Mouse (Mus musculus) ES-E14 (cell line): ENCODE measurements at regions not wholly inside any gene's neighbourhood (a gene's known extent, or its start where the extent isn't known, plus 50 kb on each side); places are given as distances from the start of the nearest gene placed in this dataset.

Source experiments
- DNase-seq: peaks from one replicate; pipeline ENCODE4 v3.0.0-alpha.2; 2013; ENCODE audit warnings: low read depth, low spot score
- H3K27ac ChIP-seq: 2 replicates; pipeline ENCODE4 v1.5.1; 2012; ENCODE audit warnings: low read depth, mild to moderate bottlenecking, low read length, moderate library complexity, mixed read lengths; ENCODE audit not compliant: poor library complexity, insufficient read depth, severe bottlenecking
- H3K36me3 ChIP-seq: 2 replicates; pipeline ENCODE4 v1.6.1; 2012; ENCODE audit warnings: mild to moderate bottlenecking, low read length, moderate library complexity, mixed read lengths; ENCODE audit not compliant: control insufficient read depth, poor library complexity, insufficient read depth, severe bottlenecking
- H3K4me1 ChIP-seq, 2 experiments: fragments of 150-350 bp in 1 of 2; sonication (generic) in 1 of 2; 2 replicates each; pipeline ENCODE4 v1.6.1; 2012; ENCODE audit warnings: low read length in 2 of 2, mild to moderate bottlenecking in 1 of 2, mixed read lengths in 1 of 2; ENCODE audit not compliant: control insufficient read depth in 2 of 2, insufficient read depth in 2 of 2, poor library complexity in 1 of 2
- H3K4me3 ChIP-seq, 2 experiments: fragments of 150-350 bp in 1 of 2; sonication (generic) in 1 of 2; 2 replicates each; pipeline ENCODE4 v1.5.1; 2012; ENCODE audit warnings: low read length in 2 of 2, low read depth in 1 of 2, mild to moderate bottlenecking in 1 of 2, mixed read lengths in 1 of 2; ENCODE audit not compliant: insufficient read depth in 1 of 2, poor library complexity in 1 of 2, severe bottlenecking in 1 of 2
- H3K9ac ChIP-seq: 2 replicates; pipeline ENCODE4 v1.6.1; 2012; ENCODE audit warnings: low read depth, mild to moderate bottlenecking, low read length, mixed read lengths; ENCODE audit not compliant: poor library complexity, insufficient read depth, severe bottlenecking
- H3K9me3 ChIP-seq: fragments of 150-350 bp; sonication (generic); 2 replicates; pipeline ENCODE4 v1.6.1; 2012; ENCODE audit warnings: low read depth, mild to moderate bottlenecking, low read length; ENCODE audit not compliant: control insufficient read depth, insufficient read depth
- CHD2 ChIP-seq: IDR thresholded peaks from 2 replicates; pipeline ENCODE4 v1.6.1; 2014; ENCODE audit warnings: mild to moderate bottlenecking, low read depth, low read length, inconsistent platforms
- HCFC1 ChIP-seq: IDR thresholded peaks from 2 replicates; pipeline ENCODE4 v1.6.1; 2012; ENCODE audit warnings: low read length, inconsistent platforms, borderline replicate concordance; ENCODE audit not compliant: insufficient read depth
- MAFK ChIP-seq: IDR thresholded peaks from 2 replicates; pipeline ENCODE4 v1.6.1; 2014; ENCODE audit warnings: mild to moderate bottlenecking, low read depth, low read length, inconsistent platforms; ENCODE audit not compliant: insufficient read depth
- ZC3H11A ChIP-seq: IDR thresholded peaks from 2 replicates; pipeline ENCODE4 v1.6.1; 2012; ENCODE audit warnings: low read depth, mild to moderate bottlenecking, inconsistent platforms, low read length, borderline replicate concordance
- ZNF384 ChIP-seq: IDR thresholded peaks from 2 replicates; pipeline ENCODE4 v1.6.1; 2012; ENCODE audit warnings: low read depth, low read length, inconsistent platforms
- in situ Hi-C, 2 experiments: fragments of 600-800 bp; cut with MboI; formaldehyde crosslinking; loops; one replicate each; pipeline ENCODE4 v1.15.1; 2025; ENCODE audit warnings: low sequenced_read_pairs in 2 of 2, inconsistent platforms in 1 of 2; ENCODE audit not compliant: unreplicated experiment in 2 of 2

- no peak for TF ChIP-seq CHD2
- Histone ChIP-seq H3K9me3 (0 out of 2 replicates have a peak, but pooled peaks cover 2% of the 10 kb centered on the region), H3K4me1 (peaks cover 6 to 13% of the 10 kb centered on the region in 2 experiments), H3K27ac (no peak overlapping the region), H3K4me3 (no peak overlapping the region), H3K9ac (no peak overlapping the region), H3K36me3 (no peaks in the 10 kb centered on the region)
- in situ Hi-C loops, result no loop called here
- DNase-seq, result no peak
Measured at GRCm38 (mm10) chr1:154096911-154097310, 104.1 kb upstream of the Zfp648 start.

- Histone ChIP-seq H3K4me1 (peaks cover 6 to 13% of the 10 kb centered on the region in 2 experiments), H3K36me3 (no peaks in the 10 kb centered on the region), H3K4me3 (no peak overlapping the region), H3K9ac (no peak overlapping the region), H3K9me3 (0 out of 2 replicates have a peak, but pooled peaks cover 2% of the 10 kb centered on the region), H3K27ac (no peak overlapping the region)
- TF ChIP-seq ZC3H11A, result no peak
- no peak for TF ChIP-seq ZNF384
- no peak for TF ChIP-seq HCFC1
- TF ChIP-seq CHD2, result no peak
- DNase-seq, result no peak
- in situ Hi-C loops, result no loop called here
Measured at GRCm38 (mm10) chr1:154097656-154098055, 103.3 kb upstream of the Zfp648 start.

- Histone ChIP-seq H3K4me3 (no peak overlapping the region), H3K9me3 (0 out of 2 replicates have a peak, but pooled peaks cover 2% of the 10 kb centered on the region), H3K36me3 (no peaks in the 10 kb centered on the region), H3K4me1 (peaks cover 9 to 16% of the 10 kb centered on the region in 2 experiments), H3K27ac (no peak overlapping the region; the same call in 1 of the 2 replicates), H3K9ac (no peak overlapping the region)
- TF ChIP-seq MAFK (no peak), CHD2 (no peak), HCFC1 (no peak), ZNF384 (no peak)
- no peak for DNase-seq
- in situ Hi-C loops, result no loop called here
Measured at GRCm38 (mm10) chr1:154100556-154100955, 100.4 kb upstream of the Zfp648 start.

GRCm38 (mm10) chr1:154101433-154101832 lies 99.6 kb upstream of the Zfp648 start:
- H3K4me3 ChIP-seq, result no peak overlapping the region
- 0 out of 2 replicates have a peak, but pooled peaks cover 2% of the 10 kb centered on the region for H3K9me3 ChIP-seq
- peaks cover 8 to 16% of the 10 kb centered on the region in 2 experiments for H3K4me1 ChIP-seq
- H3K36me3 ChIP-seq, result no peaks in the 10 kb centered on the region
- H3K27ac ChIP-seq, result no peak overlapping the region
- TF ChIP-seq ZC3H11A (no peak), MAFK (no peak), CHD2 (no peak), HCFC1 (no peak), ZNF384 (no peak)
- DNase-seq, result no peak
- H3K9ac ChIP-seq, result no peak overlapping the region
- in situ Hi-C loops, result no loop called here

- Histone ChIP-seq H3K4me1 (peaks cover 8 to 14% of the 10 kb centered on the region in 2 experiments), H3K9ac (no peak overlapping the region), H3K27ac (no peak overlapping the region), H3K9me3 (0 out of 2 replicates have a peak, but pooled peaks cover 2% of the 10 kb centered on the region), H3K4me3 (no peak overlapping the region), H3K36me3 (no peaks in the 10 kb centered on the region)
- DNase-seq, result no peak
- in situ Hi-C loops, result no loop called here
- TF ChIP-seq ZNF384 (no peak), MAFK (no peak), CHD2 (no peak), HCFC1 (no peak), ZC3H11A (no peak)
Measured at GRCm38 (mm10) chr1:154102191-154102590, 98.8 kb upstream of the Zfp648 start.
